Mouse (Mus musculus) E14TG2a.4 (cell line): ENCODE results near the gene Il34.

Source experiments
- CTCF ChIP-seq: conservative IDR thresholded peaks from 2 replicates; pipeline ENCODE4 v1.5.1; 2014; ENCODE audit warnings: low read length
- NANOG ChIP-seq: IDR thresholded peaks from 2 replicates; pipeline ENCODE4 v1.6.1; 2014; ENCODE audit warnings: borderline replicate concordance, low read length, mixed read lengths

- no peak for TF ChIP-seq CTCF
- TF ChIP-seq NANOG: no peak
Observed at GRCm38 (mm10) chr8:110794363-110794965, 11.3 kb downstream of the Il34 start.
